Mouse (Mus musculus) brain, embryonic 14.5 days (tissue): ENCODE measurements around the gene Crp.

Experiments
- CTCF ChIP-seq: fragments of 200-500 bp; IDR thresholded peaks from 2 replicates; pipeline ENCODE4 v1.5.1; 2012; ENCODE audit warnings: inconsistent platforms, mild to moderate bottlenecking, moderate library complexity, borderline replicate concordance; ENCODE audit not compliant: insufficient read depth, insufficient read length; ENCODE audit errors: extremely low read depth
- POLR2A ChIP-seq: fragments of 200-500 bp; IDR thresholded peaks from 2 replicates; pipeline ENCODE4 v1.6.1; 2012; ENCODE audit warnings: mild to moderate bottlenecking, inconsistent platforms, borderline replicate concordance; ENCODE audit not compliant: poor library complexity, insufficient read depth, insufficient read length, severe bottlenecking; ENCODE audit errors: extremely low read depth

DNA sequence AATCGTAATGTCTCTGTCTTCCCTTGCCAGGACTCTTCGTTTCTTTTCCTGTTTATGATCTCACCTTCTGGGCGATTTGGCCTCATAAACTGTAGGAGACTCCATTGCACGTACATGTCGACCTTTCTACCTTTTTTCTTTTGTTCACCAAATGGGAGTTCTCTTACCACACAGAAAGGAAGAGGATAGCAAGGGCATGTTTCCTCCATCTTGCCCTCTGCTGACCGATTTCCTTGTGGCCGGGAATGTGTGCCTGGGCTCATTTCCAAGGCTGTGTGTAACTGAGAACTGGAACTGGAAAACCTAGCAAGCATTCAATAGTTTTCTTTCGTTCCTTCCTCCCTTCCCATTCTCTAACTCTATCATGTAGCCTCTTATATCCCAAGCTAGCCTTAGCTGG, 38.2 kb upstream of the Crp start:
- TF ChIP-seq POLR2A = no peak
- no peak for TF ChIP-seq CTCF
